Mouse (Mus musculus) WW6 (cell line): ENCODE measurements around the gene Mtmr1.

Source experiments
- DNase-seq: peaks from one replicate; pipeline ENCODE4 v3.0.0-alpha.2; 2013; ENCODE audit warnings: low read depth, low spot score

Gene Mtmr1

GRCm38 (mm10) chrX:71442916-71443315 is 78.4 kb downstream of the Mtmr1 start:
- no peak for DNase-seq

GRCm38 (mm10) chrX:71456078-71456737 is 91.6 kb downstream of the Mtmr1 start:
- DNase-seq: no peak

- no peak for DNase-seq
Measured at GRCm38 (mm10) chrX:71464138-71464826, 99.7 kb downstream of the Mtmr1 start.

- no peak for DNase-seq
Measured at GRCm38 (mm10) chrX:71465417-71465816, 100.9 kb downstream of the Mtmr1 start.

GRCm38 (mm10) chrX:71467491-71467890 is 102.9 kb downstream of the Mtmr1 start:
- DNase-seq: no peak
